Mouse (Mus musculus) lung, adult 2 months (tissue): ENCODE data around the gene Snta1. TPM values are rescaled to one million over a fixed set of nuclear protein-coding genes. Genes with fewer than 3 reads are reported as not detected.

Experiments
- DNase-seq: peaks from one replicate; pipeline ENCODE4 v3.0.0; 2022
- H3K4me1 ChIP-seq: fragments of 200-500 bp; 2 replicates; pipeline ENCODE4 v1.6.1; 2011; ENCODE audit warnings: low read length; ENCODE audit not compliant: control insufficient read depth, insufficient read depth
- H3K4me3 ChIP-seq: fragments of 200-500 bp; replicated peaks from 2 replicates; pipeline ENCODE3; 2011; ENCODE audit warnings: low read depth, mild to moderate bottlenecking, control low read depth, low read length; ENCODE audit errors: extremely low read depth
- CTCF ChIP-seq: fragments of 200-500 bp; IDR thresholded peaks from 2 replicates; pipeline ENCODE4 v1.5.1; 2011; ENCODE audit warnings: mild to moderate bottlenecking, low read length, control low read depth; ENCODE audit not compliant: insufficient read depth
- POLR2A ChIP-seq: fragments of 200-500 bp; IDR thresholded peaks from 2 replicates; pipeline ENCODE4 v1.6.1; 2011; ENCODE audit warnings: low read depth, mild to moderate bottlenecking, control low read depth, low read length, borderline replicate concordance; ENCODE audit errors: extremely low read depth
- WGBS: fragments of 180-500 bp; shearing (Covaris S2); methylation state at CpG from one replicate; pipeline ENCODE4 v1.1.7; 2018; 5-methylcytosine and 5-hydroxymethylcytosine counted together
- polyA plus RNA-seq: library from polyadenylated mRNA; depleted of rRNA; stranded (reverse); fragments of >200 nt; gene quantifications from 2 replicates; pipeline ENCODE4 v1.2.3, GENCODE M21; 2012; rRNA removed

The Snta1 gene
- polyA plus RNA-seq: 22.5 and 24.1 TPM in 2 replicates

DNA sequence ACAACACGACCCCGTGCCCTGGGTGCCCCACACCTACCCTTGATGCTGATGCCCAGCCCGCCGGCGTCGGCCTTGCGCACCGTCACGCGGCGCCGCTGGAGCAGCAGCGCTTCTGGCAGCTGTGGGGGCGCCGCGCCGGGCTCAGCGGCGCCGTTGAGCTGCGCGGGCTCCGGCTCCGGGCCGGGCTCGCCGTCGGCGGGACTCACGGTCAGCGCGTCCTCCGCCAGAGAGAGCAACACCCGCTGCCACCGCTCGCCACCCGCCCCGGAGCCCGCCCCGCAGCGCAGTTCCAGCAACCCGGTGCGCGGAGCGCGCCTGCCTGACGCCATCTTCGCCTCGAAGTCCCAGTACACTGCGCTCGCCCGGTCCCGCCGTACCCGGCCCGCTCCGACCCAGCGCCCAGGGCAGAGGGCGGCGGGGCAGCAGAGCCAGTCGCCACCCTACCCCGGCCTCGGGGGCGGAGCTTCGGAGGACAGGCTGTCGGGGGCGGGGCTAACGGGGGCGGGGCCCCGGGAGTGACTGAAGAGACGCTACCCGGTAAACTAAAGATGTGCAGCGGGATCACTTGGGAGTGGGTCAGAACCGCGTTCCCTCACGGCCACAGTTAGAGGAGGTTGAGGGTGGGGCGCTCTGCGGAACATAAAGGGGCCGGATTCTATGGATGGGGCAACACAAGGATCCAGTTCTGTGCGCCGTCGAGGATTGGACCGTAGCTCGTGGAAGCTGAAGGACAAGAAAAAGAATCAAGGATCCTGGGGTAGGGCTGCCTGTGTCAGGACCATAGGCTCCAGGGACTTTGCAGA lies at the start of gene Snta1:
TSS of gene Snta1 (minus strand) at position 457 of the 803 bp plus-strand sequence.
- DNase-seq: peak; percentile 88
- peaks cover 2% of the 10 kb centered on the region; the same call in 1 of the 2 replicates for H3K4me1 ChIP-seq
- TF ChIP-seq CTCF (no peak), POLR2A (peak; percentile 70; the same call in 1 of the 2 replicates)

DNA sequence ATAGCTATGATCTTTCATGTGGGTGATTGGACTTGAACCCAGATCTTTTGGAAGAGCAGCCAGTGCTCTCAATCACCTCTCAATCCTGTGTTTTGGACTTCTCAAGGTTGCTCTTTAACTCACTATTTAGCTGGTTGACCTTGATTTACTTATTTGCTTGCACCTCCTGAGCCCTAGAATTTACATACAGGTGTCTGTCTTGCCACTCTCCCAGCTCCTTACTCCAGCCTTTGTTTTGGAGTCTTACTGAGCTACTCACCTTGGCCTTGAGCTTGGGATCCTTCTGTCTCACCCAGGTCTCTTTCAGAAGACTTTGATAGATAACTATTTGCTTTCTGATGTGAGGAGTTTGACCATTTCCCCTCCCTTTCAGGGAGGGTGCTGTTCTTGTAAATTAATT lies 48.7 kb upstream of the Snta1 start:
- H3K4me1 ChIP-seq: peaks cover 4% of the 10 kb centered on the region; the same call in 1 of the 2 replicates
- TF ChIP-seq CTCF: no peak
- TF ChIP-seq POLR2A: no peak
- no peak for DNase-seq
- H3K4me3 ChIP-seq: no peak overlapping the region

More for the DNA sequence above, at the start of gene Snta1:
- H3K4me3 ChIP-seq: peak within 1 kb of the TSS; percentile 72
- 2% methylated on average over 84 of the region's 84 CpGs for WGBS

DNA sequence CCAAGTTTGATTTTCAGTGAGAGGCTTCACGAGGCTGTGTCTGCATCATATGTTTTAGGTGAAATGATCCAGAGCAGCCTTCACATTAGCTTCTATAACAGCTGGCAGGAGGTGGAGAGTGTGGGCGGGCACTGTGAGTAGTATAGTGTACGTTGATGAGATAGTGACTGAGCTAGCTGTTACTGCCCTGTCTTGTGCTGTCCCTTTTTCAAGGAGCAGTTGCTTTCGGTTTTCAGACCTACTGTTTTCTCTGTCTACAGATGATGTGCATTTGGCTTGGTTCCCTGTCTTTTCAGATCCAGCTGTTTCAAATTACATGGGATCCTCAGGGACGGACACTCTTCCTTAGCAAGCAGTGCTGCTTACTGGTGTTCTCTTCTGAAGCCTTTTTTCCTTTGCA lies 47.9 kb upstream of the Snta1 start:
- no peak for DNase-seq
- Histone ChIP-seq H3K4me1 (peaks cover 4% of the 10 kb centered on the region; the same call in 1 of the 2 replicates), H3K4me3 (no peak overlapping the region)
- TF ChIP-seq CTCF (no peak), POLR2A (no peak)
- WGBS: 42% methylated on average over 5 of the region's 5 CpGs

DNA sequence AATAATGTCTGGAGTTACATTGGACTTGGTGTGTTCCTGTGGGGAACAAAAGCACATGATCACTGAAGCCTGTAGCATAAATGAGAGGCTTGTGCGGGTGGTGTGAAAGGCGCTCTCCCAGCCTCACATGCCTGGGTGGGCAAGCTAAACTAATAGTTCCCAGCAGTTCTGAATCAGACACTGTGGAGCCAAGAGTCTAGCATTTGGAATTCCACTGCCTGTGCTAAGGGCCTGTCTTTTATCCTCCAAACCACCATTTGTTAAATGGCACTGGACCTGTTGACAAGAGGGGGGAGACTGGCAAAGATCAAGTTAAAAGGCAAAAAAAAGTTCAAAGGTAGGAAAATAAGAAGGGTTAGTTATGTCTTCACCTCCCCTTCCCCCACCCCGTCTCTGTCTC lies 46.7 kb upstream of the Snta1 start:
- H3K4me3 ChIP-seq: no peak overlapping the region
- H3K4me1 ChIP-seq: no peaks in the 10 kb centered on the region; the same call in 1 of the 2 replicates
- no peak for DNase-seq
- 78% methylated on average over 3 of the region's 3 CpGs for WGBS
- TF ChIP-seq CTCF (no peak), POLR2A (no peak)

DNA sequence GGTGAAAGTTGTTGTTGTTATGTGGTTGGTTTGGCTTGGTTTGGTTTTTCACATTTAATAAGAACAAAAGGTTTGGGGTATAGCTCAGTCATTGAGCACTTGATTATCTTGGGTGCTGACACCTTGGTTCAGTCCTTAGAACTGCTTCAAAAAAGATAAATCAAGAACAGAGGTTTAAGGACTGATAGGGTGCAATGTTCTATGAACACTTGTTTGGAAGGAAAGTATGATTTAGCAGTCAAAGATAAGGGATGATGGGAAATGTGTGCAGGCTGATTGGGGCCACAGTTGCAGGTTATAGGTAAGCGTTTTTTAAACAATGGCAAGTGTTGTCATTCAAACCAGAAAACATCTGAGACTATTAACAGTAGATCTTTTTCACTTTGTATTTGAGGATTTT lies 46.2 kb upstream of the Snta1 start:
- DNase-seq: no peak
- TF ChIP-seq CTCF (no peak), POLR2A (no peak)
- Histone ChIP-seq H3K4me3 (no peak overlapping the region), H3K4me1 (no peaks in the 10 kb centered on the region; the same call in 1 of the 2 replicates)
- 78% methylated on average over 1 of the region's 1 CpGs for WGBS

DNA sequence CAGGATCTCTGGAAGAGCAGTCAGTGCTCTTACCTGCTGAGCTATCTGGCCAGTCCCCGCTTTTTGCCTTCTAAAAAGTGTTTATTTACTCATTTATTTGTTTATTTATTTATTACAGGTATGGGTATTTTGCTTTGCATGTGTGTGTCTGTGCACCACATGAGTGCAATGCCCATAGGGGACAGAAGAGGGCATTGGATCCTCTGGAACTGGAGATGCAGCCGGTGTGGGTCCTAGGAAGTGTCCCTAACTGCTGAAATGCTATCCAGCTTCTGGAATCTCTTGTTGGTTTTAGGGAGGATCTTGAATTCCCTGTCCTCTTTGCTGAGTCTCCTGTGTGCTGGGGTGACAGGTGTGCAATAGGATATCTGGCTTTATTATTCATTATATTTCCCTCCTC lies 45.1 kb upstream of the Snta1 start:
- 97% methylated on average over 2 of the region's 2 CpGs for WGBS
- H3K4me3 ChIP-seq: no peak overlapping the region
- no peak for TF ChIP-seq CTCF
- no peak for TF ChIP-seq POLR2A
- no peaks in the 10 kb centered on the region; the same call in 1 of the 2 replicates for H3K4me1 ChIP-seq
- no peak for DNase-seq

DNA sequence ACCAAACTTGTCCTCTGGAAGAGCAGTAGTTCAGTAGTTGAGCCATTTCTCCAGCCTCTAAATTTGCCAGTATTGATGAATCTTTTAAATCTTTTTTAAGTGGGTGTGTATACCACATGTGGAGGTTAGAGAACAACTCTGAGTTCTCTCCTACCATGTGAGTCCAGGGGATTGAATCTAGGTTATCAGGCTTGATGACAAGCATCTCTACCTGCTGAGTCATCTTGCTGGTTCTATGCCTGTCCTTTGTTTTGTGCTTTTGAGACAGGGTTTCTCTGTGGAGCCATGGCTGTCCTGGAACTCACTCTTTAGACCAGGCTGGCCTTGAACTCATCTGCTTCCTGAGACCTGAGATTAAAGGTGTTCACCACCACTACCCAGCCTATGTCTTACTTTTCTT lies 40.7 kb upstream of the Snta1 start:
- TF ChIP-seq CTCF (no peak), POLR2A (no peak)
- H3K4me3 ChIP-seq: no peak overlapping the region
- peaks cover 2% of the 10 kb centered on the region; the same call in 1 of the 2 replicates for H3K4me1 ChIP-seq
- no peak for DNase-seq

DNA sequence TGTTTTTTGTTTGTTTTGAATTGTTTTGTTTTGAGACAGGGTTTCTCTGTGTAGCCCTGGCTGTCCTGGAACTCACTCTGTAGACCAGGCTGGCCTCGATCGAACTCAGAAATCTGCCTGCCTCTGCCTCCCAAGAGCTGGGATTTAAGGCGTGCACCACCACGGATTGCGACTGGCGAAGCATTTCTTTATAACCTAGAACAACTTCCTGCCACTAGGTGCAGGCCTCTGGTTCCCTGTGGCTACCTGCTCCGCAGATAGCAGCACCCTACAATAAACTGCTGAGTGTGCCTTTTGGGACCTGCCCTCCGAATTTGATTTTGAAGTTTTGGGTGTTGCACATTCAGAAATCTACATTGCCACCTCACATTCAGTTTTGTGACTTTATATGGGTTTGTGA lies 39.9 kb upstream of the Snta1 start:
- 98% methylated on average over 8 of the region's 8 CpGs for WGBS
- DNase-seq: no peak
- Histone ChIP-seq H3K4me3 (no peak overlapping the region), H3K4me1 (peaks cover 2% of the 10 kb centered on the region; the same call in 1 of the 2 replicates)
- TF ChIP-seq CTCF: no peak
- no peak for TF ChIP-seq POLR2A

DNA sequence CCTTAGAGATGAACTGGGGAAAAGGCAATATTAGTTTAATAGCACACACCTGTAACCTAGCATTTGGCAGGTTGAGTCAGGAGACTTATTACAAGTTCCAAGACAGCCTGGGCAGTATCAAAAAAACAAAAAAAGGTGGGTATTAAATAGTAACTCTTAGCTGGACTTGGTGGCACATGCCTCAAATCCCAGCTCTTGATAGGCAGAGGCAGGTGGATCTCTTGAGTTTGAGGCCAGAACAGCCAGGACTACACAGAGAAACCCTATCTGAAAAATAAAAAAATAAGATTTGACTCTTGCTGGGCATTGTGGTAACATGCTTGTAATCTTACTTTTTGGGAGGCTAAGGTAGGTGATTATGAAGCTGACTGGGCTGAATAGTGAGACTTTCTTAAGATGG lies 32.6 kb upstream of the Snta1 start:
- TF ChIP-seq POLR2A (no peak), CTCF (no peak)
- DNase-seq: no peak
- no peak overlapping the region for H3K4me3 ChIP-seq
- H3K4me1 ChIP-seq: peaks cover 14% of the 10 kb centered on the region

DNA sequence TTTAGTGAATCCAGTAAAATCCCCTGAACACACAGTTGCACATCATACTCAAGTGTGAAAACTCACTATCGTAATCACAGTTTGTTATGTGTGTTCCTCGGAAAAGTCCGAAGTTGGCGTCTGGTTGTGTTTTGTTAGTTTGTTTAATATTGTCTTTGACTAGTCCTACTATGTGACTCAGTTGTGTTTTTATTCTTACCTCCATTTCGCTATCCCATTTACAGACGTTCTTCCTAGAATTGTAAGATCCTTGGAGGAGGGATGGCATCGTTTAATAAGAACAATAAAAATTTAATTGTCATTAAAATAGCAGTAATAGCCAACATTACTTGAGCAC lies 29.3 kb upstream of the Snta1 start:
- Histone ChIP-seq H3K4me3 (peak overlapping the region; percentile 92), H3K4me1 (peaks cover 14% of the 10 kb centered on the region)
- 8% methylated on average over 7 of the region's 7 CpGs for WGBS
- DNase-seq: no peak
- no peak for TF ChIP-seq POLR2A
- TF ChIP-seq CTCF: no peak
